ENCODE assay signal across 8 mouse cellular contexts in the genomic region with DNA sequence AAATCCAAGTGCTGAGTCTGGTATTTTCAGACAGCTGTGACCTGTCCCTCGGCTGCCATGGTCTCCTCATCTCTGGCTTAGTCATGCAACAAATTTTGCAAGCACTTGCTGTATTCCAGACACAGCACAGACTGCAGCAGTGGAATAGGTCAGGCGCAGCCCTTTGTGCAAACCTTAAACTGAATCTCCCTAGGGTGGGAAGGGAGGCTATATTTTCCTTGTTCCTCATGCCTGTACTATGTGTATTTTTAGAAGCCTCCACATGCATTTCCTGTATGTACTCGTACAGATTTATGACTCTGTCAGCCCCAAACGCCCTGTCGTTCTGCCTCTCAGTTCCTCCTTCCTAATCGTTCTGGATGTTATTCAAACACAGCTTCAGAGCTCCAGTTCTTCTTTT.
A peak's percentile ranks its signal among the peaks of the same experiment; 100 is the strongest.
DNase-seq lines count a peak whose midpoint lies in the region; ATAC-seq and TF ChIP-seq lines count a peak whose summit lies in the region.

No protein-coding gene starts in this region.

- H3K27ac ChIP-seq in midbrain, embryonic 14.5 days (replicated peaks; ENCODE audit: low read depth, low read length), result no peak overlapping the region
- H3K27ac ChIP-seq in midbrain, embryonic 15.5 days, result no peak overlapping the region
- 0 out of 2 replicates have a peak overlapping the region, but pooled peaks have one; percentile 35 for H3K27ac ChIP-seq in limb, embryonic 14.5 days (replicated peaks; ENCODE audit: low read depth, low read length)
- H3K27ac ChIP-seq in olfactory bulb, adult 2 months (ENCODE audit: insufficient read depth, low read depth, low read length), result peak overlapping the region; percentile 36

- no peak overlapping the region for H3K9ac ChIP-seq in midbrain, embryonic 14.5 days (replicated peaks; ENCODE audit: low read length)
- H3K9ac ChIP-seq in midbrain, embryonic 15.5 days, result no peak overlapping the region
- no peak overlapping the region for H3K9ac ChIP-seq in limb, embryonic 14.5 days (ENCODE audit: low read depth, low read length, severe bottlenecking)

- no peaks in the 10 kb centered on the region for H3K27me3 ChIP-seq in midbrain, embryonic 14.5 days (ENCODE audit: control insufficient read depth, insufficient read depth, low read length)
- no peaks in the 10 kb centered on the region for H3K27me3 ChIP-seq in midbrain, embryonic 15.5 days (replicated peaks)
- no peaks in the 10 kb centered on the region for H3K27me3 ChIP-seq in limb, embryonic 14.5 days (ENCODE audit: control insufficient read depth, insufficient read depth, low read length)

- no peak overlapping the region for H3K4me2 ChIP-seq in midbrain, embryonic 14.5 days (ENCODE audit: low read length)
- no peak overlapping the region for H3K4me2 ChIP-seq in midbrain, embryonic 15.5 days
- no peak overlapping the region; the same call in 1 of the 2 replicates for H3K4me2 ChIP-seq in limb, embryonic 14.5 days (replicated peaks; ENCODE audit: low read depth, low read length, severe bottlenecking)

- no peaks in the 10 kb centered on the region for H3K36me3 ChIP-seq in midbrain, embryonic 14.5 days (ENCODE audit: control insufficient read depth, insufficient read depth, low read length)
- no peaks in the 10 kb centered on the region for H3K36me3 ChIP-seq in midbrain, embryonic 15.5 days (replicated peaks)
- H3K36me3 ChIP-seq in limb, embryonic 14.5 days (ENCODE audit: control insufficient read depth, insufficient read depth, low read length), result no peaks in the 10 kb centered on the region

- no peak for TF ChIP-seq CTCF in brain, embryonic 14.5 days (IDR thresholded peaks at IDR 0.05; ENCODE audit: borderline replicate concordance, extremely low read depth, insufficient read depth, insufficient read length)
- no peak for TF ChIP-seq CTCF in olfactory bulb, adult 2 months (IDR thresholded peaks at IDR 0.05; ENCODE audit: insufficient read depth, low read depth, low read length)

- H3K4me3 ChIP-seq in midbrain, embryonic 14.5 days (replicated peaks; ENCODE audit: low read depth, low read length), result no peak overlapping the region
- no peak overlapping the region for H3K4me3 ChIP-seq in midbrain, embryonic 15.5 days
- H3K4me3 ChIP-seq in limb, embryonic 14.5 days (replicated peaks; ENCODE audit: low read length), result no peak overlapping the region
- no peak overlapping the region for H3K4me3 ChIP-seq in olfactory bulb, adult 2 months (ENCODE audit: insufficient read depth, low read depth, low read length)

- ATAC-seq in midbrain, embryonic 14.5 days (ENCODE audit: low FRiP score, low TSS enrichment), result no peak
- no peak for ATAC-seq in midbrain, embryonic 15.5 days (replicated peaks)
- peak; percentile 73 for ATAC-seq in limb, embryonic 14.5 days (ENCODE audit: low FRiP score, low read depth)

- TF ChIP-seq POLR2A in brain, embryonic 14.5 days (IDR thresholded peaks at IDR 0.05; ENCODE audit: borderline replicate concordance, extremely low read depth, insufficient read depth, insufficient read length, poor library complexity, severe bottlenecking), result no peak
- no peak for TF ChIP-seq POLR2A in limb, embryonic 14.5 days (IDR thresholded peaks at IDR 0.05; ENCODE audit: borderline replicate concordance, extremely low read depth, insufficient read depth, insufficient read length)
- no peak for TF ChIP-seq POLR2A in olfactory bulb, adult 2 months (IDR thresholded peaks at IDR 0.05; ENCODE audit: insufficient read depth, low read depth, low read length)

- DNase-seq in midbrain, embryonic 14.5 days, result peak; percentile 5
- DNase-seq in brain, embryonic 14.5 days (ENCODE audit: low read depth), result peak; percentile 18
- peak; percentile 45 to 46 for DNase-seq in heart, postnatal 14 days
- peak; percentile 76 for DNase-seq in limb, embryonic 14.5 days (ENCODE audit: low spot score)
- DNase-seq in embryo, embryonic 10.5 days (ENCODE audit: low spot score), result no peak
- no peak for DNase-seq in cerebellum, adult 9-11 months

- peaks cover 3% of the 10 kb centered on the region; the same call in 1 of the 2 replicates for H3K4me1 ChIP-seq in midbrain, embryonic 14.5 days (ENCODE audit: control insufficient read depth, insufficient read depth, low read length)
- H3K4me1 ChIP-seq in midbrain, embryonic 15.5 days, result 0 out of 2 replicates have a peak, but pooled peaks cover 5% of the 10 kb centered on the region
- H3K4me1 ChIP-seq in limb, embryonic 14.5 days (ENCODE audit: control insufficient read depth, insufficient read depth, low read length), result peaks cover 36% of the 10 kb centered on the region
- H3K4me1 ChIP-seq in olfactory bulb, adult 2 months (ENCODE audit: control insufficient read depth, insufficient read depth, low read length), result peaks cover 5% of the 10 kb centered on the region; the same call in 1 of the 2 replicates

- WGBS in midbrain, embryonic 14.5 days, result 82% methylated on average over 6 of the region's 6 CpGs
- WGBS in midbrain, embryonic 15.5 days, result 66% methylated on average over 6 of the region's 6 CpGs
- WGBS in limb, embryonic 14.5 days, result 17% methylated on average over 6 of the region's 6 CpGs
- 17% methylated on average over 6 of the region's 6 CpGs for WGBS in olfactory bulb, adult 2 months

- intact Hi-C loops in heart, postnatal 14 days (cut with DNase I), result loop anchor here (5.0 kb wide), 1 partner anchor 73 kb away; no protein-coding TSS in a partner anchor

- H3K9me3 ChIP-seq in midbrain, embryonic 14.5 days (ENCODE audit: control insufficient read depth, low read length), result no peaks in the 10 kb centered on the region
- H3K9me3 ChIP-seq in midbrain, embryonic 15.5 days, result no peaks in the 10 kb centered on the region
- no peaks in the 10 kb centered on the region for H3K9me3 ChIP-seq in limb, embryonic 14.5 days (ENCODE audit: control insufficient read depth, low read length)

Comparison
In these comparisons a context has a peak if more than half of its experiments do, and no peak if none do; other contexts are left out.
1. DNase-seq: peak in midbrain, embryonic 14.5 days (single experiment), brain, embryonic 14.5 days (single experiment), heart, postnatal 14 days (2 of 2) and limb, embryonic 14.5 days (single experiment); none in embryo, embryonic 10.5 days (single experiment) and cerebellum, adult 9-11 months (single experiment).
2. H3K27ac ChIP-seq: peak in limb, embryonic 14.5 days (single experiment) and olfactory bulb, adult 2 months (single experiment); none in midbrain, embryonic 14.5 days (single experiment) and midbrain, embryonic 15.5 days (single experiment).